Mouse (Mus musculus) thymus, postnatal 10 days (tissue): Measurements from ENCODE around the gene Gldc.
"Not testable (repeated sequence)": the region's sequence is repeated elsewhere in the genome, so short reads cannot be mapped to it uniquely, and the experiment has no call there.

ENCODE experiments used
- DNase-seq, 2 experiments: peaks; one replicate each; pipeline ENCODE4 v3.0.0; 2021; ENCODE audit warnings: low spot score in 2 of 2

Gene Gldc

DNA sequence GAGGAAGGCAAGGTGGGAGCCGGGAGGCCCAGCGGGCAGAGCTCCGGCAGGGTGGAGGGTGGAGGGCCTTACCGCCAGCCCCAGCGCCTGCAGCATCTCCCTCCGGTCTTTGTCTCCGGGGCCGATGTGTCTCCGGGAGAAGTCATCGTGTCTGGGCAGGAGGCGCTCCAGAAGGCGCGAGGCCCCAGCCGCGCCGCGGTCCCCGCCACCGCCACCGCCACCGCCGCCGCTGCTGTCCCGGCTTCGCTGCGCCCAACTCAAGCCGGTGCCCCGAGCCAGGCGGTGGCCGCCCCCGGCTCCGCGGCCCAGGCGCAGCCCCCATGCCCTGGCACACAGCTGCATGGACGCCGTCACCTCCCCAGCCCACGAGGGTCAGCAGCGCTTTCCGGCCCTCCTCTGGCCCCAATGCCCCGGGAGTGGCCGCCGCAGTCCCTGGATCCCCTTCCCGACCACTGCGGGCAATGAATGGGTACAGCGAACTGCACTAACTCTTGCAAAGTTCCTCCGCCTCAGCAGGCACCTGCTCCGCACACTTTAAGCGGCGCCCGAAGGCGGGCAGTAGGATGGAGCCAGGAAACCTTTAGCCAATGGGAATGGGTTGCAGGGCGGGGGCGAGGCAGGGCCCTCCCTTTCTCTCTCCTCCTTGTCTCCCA lies at the start of gene Gldc:
Gene Gldc, minus strand, starts transcription at position 511 of the 653 bp plus-strand sequence.
- DNase-seq: peak in 1 of 2 experiments; percentile 4

DNA sequence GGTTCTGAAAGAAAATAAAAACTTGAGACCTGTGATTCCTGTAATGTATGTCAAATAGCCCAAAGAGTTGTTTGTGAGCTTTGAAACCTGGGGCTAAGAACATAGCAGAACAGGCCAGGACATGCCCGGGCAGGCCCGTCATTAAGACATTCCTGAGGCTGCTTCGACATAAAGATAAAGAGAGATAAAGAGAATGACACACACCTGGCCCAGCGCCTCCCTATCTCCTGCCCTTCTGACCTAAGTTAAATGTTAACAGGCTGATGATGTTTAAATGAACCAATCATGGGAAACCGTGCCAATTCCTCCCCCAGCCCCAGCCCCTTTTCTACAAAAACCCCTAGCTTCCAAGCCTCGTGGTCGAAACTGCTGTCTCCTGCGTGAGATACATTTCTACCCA lies 47.4 kb upstream of the Gldc start:
- DNase-seq: not testable (repeated sequence)

DNA sequence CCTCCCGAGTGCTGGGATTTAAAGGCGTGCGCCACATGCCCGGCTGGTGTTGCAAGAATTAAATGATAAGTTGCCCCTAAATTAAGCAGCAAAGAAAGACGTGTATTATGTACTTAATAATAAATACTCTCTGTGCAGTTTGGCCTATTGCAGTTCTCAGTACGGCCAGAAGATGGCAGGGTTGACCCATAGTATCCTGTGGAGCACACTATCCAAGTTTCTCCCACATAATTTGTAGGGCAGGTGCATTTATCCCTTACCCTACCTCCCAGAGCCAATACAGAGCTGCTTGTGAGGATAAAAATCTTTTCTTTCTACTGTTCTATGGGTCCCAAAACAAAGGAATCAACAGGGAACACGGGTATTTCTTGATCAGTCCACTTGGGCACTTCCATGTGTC lies 42.1 kb upstream of the Gldc start:
- peak in 1 of 2 experiments; percentile 33 for DNase-seq

DNA sequence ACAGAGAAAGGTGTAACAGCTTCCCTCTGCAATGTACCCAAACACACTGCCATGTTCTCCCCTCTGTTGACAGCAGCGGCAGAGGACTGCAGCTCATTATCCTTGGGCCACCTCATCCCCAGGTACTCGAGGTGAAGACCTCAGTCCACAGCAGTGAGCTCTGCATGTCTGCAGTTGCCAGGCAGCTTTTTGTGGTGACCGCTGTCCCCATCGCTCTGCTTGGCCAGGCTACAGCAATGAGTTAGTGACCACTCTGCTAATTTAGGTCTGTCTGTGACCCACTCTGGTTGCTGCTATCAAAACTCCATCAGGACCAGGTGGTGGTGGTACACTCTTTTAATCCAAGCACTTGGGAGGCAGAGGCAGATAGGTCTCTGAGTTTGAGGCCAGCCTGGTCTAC lies 41.0 kb upstream of the Gldc start:
- no peak for DNase-seq

DNA sequence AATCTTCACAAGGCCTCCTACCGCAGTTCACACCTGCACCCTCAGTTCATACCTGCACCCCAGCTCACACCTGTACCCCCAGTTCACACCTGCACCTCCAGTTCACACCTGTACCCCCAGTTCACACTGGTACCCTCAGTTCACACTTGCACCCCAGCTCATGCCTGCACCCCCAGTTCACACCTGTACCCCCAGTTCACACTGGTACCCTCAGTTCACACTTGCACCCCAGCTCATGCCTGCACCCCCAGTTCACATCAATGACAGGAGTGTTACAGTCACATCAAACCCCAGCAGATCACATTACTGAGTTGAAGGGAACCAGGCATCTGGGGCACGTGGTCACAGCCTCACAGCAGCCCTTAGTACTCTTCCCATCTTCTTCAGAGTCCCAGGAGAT lies 40.5 kb upstream of the Gldc start:
- not testable (repeated sequence) for DNase-seq

DNA sequence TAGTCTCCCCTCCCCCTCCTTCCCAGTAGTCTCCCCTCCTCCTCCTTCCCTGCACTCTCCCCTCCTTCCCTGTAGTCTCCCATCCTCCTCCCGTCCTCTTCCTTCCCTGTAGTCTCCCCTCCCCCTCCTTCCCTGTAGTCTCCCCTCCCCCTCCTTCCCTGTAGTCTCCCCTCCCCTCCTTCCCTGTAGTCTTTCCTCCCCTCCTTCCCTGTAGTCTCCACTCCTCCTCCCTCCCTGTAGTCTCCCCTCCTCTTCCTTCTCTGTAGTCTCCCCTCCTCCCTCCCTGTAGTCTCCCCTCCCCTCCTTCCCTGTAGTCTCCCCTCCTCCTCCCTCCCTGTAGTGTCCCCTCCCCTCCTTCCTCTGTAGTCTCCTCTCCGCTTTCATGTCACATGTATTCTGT lies 38.8 kb upstream of the Gldc start:
- no peak for DNase-seq

DNA sequence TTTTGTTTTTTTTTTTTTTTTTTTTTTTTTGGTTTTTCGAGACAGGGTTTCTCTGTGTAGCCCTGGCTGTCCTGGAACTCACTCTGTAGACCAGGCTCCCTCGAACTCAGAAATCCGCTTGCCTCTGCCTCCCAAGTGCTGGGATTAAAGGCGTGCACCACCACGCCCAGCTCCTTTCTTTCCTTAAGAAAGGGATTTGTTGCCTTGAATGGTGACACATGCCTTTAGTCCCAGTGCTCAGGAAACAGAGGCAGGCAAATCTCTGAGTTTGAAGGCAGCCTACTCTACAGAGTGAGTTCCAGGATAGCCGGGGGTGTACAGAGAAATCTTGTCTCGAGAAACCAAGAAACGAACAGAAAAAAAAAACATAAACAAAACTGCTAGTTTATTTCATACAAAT lies 33.8 kb upstream of the Gldc start:
- DNase-seq: not testable (repeated sequence)

DNA sequence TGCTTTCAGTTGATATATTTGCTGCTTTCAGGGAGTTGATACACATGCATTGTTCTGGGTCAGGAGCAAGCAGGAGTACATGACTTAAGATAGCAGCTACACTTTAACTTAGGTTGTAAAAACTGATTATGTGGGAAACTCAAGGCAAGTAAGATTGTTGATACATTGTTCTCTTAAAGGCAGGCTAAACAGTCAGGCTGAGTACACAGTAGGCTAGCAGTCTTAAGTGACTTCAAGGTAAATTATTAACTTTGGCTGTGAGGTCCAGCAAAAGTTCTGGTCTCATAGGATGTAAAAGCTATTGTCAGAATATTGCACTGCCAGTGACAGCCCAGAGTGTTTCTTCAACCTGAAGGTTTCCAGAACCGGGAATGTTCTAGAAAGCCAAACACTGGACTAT lies 31.8 kb upstream of the Gldc start:
- DNase-seq: no peak

DNA sequence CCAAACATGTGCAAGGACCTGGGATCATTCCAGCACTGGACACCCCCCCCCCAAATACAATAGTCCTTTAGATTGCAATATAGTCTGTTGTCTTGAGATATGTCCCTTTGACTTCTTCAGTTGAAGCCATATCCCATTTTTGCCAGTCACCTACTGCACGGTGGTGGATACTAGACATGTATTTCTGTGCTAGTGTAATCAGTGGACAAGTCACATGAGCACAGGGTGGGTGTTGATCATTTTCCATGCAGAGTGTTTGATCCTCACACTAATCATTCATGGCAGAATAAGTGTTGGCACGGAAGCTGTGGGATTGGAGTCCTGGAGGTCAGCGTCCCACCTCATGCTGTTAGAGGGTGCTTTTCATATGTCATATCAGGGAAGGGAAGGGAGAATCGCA lies 30.6 kb upstream of the Gldc start:
- DNase-seq: no peak

DNA sequence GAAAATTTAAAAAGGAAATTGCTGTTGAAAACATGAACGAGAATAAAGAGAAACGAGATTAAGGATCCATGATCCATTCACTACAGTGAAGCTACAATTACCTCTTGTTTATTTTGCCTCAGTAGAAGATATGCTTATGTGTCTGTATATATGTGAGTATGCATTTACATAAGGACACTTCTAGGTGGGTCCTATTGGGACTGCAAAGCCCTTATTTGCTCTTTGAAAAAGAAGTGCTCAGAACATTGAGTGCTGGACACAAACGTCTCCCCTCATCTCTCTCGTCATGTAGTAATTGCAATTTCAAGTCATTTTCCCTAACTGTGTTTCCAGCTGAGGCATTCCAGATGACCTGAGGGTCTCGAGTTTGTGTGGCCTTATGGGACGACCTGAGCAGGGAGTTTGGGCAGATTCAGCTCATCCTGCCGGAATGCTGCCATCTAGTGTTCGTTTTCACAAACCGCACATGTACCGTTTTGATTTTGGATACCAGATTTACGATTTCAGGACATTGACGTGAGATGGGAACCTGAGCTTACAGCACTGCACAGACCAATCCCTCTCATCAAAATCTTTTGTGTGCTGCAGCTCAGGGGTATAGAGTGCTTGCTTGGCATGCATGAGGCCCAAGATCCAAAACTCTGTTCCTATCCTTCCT lies 30.1 kb upstream of the Gldc start:
- DNase-seq: peak in 1 of 2 experiments; percentile 33

DNA sequence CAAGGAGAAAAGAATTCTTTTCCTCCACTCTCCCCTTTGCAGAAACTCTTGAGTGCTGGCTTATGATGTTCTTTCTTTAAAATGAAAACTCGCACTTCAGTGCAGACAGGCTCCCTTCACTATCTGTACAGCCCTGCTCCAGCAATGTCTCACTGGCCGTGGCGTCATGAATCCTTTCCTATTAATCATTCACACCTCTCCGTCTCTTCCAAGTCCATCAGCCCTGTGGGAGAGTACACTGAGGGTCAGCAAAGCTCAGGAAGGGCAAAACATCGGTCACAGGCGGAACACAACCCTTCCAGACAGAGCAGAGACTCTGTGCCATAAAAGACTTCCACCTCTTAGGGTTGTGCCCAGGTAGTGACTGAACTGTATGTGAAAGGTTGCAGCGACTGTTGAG lies 26.9 kb upstream of the Gldc start:
- no peak for DNase-seq

DNA sequence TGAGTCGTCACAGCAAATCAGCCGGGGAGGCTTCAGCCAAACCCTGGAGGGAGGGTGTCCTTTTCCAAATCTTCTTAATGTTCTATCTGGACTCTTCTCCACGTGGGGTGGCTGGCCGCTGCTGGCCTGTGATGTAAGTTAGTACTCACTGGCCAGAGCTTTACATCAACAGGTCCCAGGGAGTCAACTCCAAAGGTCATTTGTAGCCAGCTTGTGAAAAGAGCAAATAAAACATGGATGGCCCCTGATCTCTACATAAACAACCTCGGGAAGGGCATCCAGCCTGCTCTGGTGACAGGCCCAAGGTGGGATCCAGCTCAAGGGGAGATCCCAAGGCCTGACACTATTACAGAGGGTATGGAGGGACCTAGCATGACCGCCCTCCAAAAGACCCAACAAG lies 19.8 kb upstream of the Gldc start:
- DNase-seq: no peak

DNA sequence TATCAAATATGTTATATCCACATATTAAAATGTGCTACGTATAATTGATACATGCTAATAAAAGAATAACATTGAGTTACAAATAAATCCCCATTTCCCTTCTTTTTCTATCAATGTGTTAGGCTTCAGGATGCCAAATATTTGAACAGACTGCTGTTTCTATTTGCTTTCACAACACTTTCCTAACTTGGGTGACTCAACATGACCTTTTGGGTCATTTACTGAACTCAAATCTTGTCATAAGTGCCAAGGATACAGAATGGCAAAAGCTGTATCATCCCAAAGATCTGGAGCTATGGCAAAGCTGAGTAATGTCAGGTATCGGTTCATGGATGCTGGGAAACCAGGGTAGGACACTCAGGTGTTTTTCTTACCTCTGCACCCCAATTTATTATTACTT lies 12.0 kb upstream of the Gldc start:
- no peak for DNase-seq

DNA sequence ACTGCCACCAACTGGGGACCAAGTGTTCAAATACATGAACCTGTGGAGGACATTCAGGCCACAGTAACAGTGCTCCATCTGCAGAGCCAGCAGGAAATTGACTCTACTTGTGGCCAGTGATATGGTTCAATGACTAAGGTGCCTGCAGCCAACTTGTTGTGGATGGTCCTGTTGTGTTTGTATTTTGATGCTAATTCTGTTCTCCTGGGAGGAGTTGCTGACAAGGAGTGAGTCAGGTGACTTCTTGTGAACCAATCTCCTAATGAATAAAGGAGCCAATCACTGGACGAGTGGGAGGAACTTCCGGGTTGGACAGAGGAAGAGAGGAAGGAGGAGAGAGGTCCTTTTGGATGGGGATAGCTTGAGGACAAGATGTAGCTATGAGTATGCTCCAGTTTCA lies 10.3 kb upstream of the Gldc start:
- no peak for DNase-seq

DNA sequence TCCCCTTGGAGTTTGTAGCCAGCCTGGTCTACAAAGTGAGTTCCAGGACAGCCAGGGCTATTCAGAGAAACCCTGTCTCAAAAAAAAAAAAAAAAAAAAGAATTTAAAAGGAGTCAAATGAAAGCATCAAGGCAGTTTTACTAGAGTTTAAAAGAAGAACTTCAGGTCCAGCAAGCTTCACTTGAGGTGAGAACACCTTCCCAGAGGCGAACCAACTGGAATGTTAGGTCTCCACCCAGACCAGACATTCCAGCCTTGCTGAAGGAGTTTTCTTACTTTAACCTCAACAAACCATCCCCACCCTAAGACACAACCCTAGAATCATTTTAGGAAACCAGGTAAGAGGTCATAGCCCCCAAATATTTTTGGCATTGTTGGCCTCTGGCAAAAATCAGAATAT lies 4.8 kb upstream of the Gldc start:
- DNase-seq: no peak

DNA sequence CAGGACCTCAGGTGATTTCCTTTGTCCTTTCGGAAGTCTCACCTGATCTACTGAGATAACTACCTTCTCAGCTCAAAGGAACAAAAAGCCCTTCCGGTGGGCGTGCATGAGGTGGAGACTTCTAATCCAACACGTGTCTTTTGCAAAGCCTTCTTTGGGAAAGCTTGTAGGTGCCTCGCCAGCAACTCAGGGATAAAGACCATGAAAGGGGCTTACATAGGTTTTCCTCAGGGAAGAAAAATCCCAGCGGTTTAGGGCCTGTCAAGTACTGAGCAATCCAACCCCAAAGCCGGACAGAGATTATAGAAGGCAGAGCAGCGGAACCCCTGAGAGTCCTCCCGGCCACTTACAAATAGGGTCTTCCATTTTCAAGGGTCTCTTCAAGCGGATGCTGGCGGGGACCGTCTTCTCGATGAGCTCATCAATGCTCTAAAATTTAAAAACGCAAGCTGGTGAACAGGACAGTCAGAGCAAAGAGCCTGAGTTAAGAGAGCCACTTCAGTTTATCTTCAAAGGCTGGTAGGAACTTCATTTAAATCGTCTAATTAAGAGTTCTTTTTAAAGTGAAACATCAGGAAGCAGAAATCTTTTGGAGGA lies 1.1 kb downstream of the Gldc start:
- no peak for DNase-seq

DNA sequence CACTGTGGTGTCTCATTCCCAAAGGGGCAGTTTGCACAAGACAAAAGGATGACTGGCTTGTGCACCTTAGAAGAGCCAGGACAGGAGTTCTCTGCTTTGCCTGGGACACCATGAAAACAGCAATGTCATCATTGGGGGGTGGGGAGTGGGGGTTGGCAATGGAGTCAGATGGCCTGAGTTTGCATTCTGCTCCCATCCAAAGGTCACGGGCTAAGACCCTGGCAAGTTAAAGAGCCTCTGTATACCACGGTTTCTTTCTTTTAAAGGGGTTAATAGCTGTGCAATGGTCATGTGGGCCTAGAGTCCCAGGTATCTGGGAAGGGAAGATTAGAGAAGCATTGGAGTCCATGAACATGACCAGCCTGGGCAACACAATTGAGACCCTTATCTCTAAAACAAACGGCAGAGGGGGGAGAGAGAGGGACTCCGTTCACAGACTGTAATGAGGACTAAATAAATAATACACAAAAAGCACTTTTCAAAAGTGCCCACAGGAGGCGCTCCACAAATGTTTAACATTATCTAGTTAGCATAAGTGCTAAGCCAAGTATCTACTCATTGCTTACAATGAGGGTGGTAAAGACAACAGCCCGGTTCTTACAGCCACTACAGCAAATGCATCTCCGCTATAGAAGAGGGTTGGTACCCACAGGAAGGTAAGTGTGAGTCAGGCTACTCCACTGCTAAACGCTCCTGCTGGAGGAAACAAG lies 3.7 kb downstream of the Gldc start:
- DNase-seq: no peak

DNA sequence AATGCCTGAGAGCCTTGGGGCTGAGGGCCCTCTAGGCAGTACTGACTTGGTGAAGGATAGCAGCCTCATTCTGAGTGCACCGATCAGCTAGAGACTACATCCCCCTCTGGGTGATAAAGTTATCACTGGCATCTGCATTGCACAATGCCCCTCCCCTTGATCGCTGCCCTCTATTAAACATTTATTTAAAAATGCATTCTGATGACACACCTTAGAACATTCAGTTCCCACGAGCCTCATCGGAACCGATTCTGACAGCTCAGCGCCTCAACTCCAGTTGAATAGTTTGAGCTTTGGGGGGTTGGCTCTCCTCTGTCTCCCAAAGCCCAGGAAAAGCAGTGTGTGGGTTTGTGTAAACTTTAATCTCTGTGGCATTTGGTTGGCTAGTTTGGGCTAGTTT lies 4.9 kb downstream of the Gldc start:
- DNase-seq: no peak

DNA sequence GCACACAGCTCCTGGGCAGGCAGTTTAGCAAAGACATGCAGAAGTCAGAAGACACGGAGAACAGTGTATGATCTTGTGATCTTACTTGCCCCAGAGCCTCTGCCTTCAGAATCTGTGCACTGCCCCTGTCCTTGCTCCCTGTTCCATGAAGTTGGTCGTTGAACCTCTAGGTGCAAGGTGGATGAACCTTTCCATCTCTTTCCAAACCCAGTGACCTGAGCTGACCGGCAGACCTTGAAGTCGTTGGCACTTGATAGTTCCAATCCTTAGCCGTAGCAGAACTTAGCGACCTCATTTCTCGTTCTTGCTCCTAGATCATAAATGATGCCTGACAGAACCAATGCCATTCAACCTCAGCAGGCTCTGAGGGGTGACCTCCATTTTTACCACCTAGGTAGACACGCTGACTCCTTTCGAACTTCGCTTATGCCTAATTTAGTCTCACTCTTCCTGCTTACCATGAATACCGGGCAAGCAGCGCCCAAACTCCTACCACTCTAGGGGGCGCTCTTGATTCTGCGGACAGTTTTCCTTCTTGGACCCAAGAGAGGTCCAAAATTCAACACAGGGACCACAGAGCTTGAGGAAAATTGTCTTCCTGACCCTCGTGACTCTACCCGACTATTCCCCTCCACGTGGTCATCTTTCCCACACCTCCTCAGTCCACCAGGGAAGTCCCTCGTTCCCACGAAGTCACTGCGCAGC lies 8.3 kb downstream of the Gldc start:
- DNase-seq: no peak

DNA sequence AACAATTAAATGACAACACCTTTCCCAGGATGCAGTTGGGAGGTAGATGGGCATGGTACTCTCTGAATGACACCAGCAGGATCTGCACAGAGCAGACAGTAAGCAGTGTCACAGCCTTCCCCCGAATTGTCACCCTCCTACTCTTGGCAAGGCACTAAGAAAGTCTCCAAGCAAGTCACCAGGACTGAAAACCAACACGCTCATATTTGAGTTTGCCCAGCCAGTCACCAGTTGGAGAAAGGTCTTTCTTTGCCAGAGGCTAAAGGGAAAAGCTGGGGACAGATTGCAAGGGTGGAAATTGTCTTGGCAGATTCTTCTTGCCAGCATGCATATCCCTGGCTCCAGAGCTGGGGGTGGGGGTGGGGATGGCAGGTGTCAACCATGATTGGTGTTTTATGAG lies 11.0 kb downstream of the Gldc start:
- DNase-seq: no peak

DNA sequence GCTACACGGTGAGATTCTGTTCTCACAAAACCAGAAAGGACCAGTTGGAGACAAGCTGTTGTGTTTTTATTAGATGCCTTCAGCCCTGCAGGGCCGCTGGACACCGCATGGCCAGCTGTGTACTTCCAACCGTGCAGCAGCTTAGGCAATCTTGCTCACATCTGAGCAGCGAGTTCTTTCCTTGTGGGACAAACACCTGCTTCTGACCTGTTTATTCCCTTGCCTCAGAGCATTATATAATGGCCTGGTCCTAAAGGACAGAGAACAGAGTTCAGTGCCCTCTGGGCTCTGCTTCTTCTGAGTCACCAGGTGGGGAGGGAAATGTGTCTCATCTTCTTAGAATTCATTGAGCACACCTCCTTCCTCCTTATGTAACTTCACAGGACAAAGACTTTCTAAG lies 12.4 kb downstream of the Gldc start:
- no peak for DNase-seq

DNA sequence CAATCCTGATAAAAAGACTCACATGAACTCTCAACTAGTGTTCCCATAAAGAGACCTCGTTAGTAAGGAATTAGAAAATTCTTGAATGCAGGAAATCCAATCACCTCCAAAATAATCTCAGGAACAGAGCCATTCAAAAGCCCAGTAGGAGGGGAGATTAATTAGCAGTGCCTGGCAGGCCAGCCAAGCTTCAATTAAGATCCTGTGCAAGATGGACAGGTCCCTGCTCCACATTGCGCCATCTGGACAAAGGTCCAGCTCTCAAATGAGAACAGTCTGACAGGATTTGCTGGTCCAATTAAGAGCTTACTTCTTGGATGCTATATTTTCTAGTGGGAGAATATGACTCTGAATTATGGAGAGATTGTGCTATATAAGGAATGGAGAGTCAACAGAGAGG lies 15.2 kb downstream of the Gldc start:
- no peak for DNase-seq
